Comparison of ENCODE assay signal across 9 mouse cellular contexts in the genomic region with DNA sequence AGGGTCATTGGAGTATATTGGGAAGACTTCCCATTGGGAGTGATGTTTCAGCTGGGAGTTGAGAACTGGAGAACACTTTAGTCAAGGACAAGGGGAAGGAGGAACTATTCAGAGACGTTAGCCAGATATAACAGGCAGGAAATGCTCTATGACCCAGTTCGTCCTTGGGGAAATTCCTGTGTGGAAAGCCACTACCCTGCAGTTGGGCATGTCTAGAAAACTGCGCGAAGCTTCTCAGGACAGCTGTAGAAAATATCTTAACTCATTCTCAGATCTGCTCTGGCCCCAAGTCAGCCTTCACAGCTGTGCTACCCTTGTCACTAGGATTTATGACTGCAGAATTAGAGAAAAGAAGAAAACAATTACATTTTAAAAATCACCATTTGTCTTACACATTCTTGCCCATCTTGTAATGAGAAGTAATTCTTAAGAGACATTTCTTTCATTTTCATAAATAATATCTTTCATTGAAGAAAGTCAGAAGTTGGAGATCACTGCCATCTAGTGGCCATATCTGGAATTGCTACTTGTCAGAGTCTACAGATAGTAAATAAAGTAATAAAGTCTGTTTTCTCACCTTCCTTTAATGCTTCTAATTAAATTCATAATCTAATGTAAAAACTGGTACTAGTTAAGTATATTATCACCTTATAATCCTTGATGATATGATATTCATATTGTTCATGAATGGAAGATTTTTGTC. TPM values are rescaled to one million over a fixed set of nuclear protein-coding genes. Genes with fewer than 3 reads are reported as not detected.
DNase-seq lines count a peak whose midpoint lies in the region; ATAC-seq and TF ChIP-seq lines count a peak whose summit lies in the region.
"Had no signal": no experiment of that assay in that cellular context is flagged by ENCODE, and none has a peak within 500 bp of the region (broad histone marks: within the 10 kb centered on the region; RNA-seq: fewer than 3 reads in every experiment).

No protein-coding gene starts in this region.

- intact Hi-C loops in left cerebral cortex, postnatal 14 days (cut with DNase I) = no loop called here
- intact Hi-C loops in left cerebral cortex, postnatal 25 days (cut with DNase I) = loop anchor here (2.0 to 5.0 kb wide), 4 partner anchors 106 to 301 kb away; a partner anchor contains a TSS

- DNase-seq in left cerebral cortex, postnatal 14 days (ENCODE audit: low spot score in 2 of 2) = peak; percentile 35 to 66
- no peak for DNase-seq in left cerebral cortex, adult 8-10 months (ENCODE audit: low spot score in 2 of 2)
- DNase-seq in ES-E14 (ENCODE audit: low read depth, low spot score) = no peak
- peak; percentile 53 for DNase-seq in brain, embryonic 14.5 days (ENCODE audit: low read depth)
- peak; percentile 19 for DNase-seq in left cerebral cortex, postnatal 25 days (ENCODE audit: low spot score in 2 of 2)
- DNase-seq in skeletal muscle tissue, adult 2 months (ENCODE audit: low read depth, low spot score) = peak; percentile 21

- no peaks in the 10 kb centered on the region for H3K36me3 ChIP-seq in ES-E14 (ENCODE audit: control insufficient read depth, insufficient read depth, low read length, poor library complexity, severe bottlenecking)
- H3K36me3 ChIP-seq in heart, embryonic 16.5 days (ENCODE audit: control insufficient read depth, insufficient read depth) = no peaks in the 10 kb centered on the region
- H3K36me3 ChIP-seq: embryonic facial prominence, embryonic 15.5 days; limb, embryonic 15.5 days had no signal

- no peak for TF ChIP-seq POLR2A in brain, embryonic 14.5 days (IDR thresholded peaks at IDR 0.05; ENCODE audit: borderline replicate concordance, extremely low read depth, insufficient read depth, insufficient read length, poor library complexity, severe bottlenecking)

- no peaks in the 10 kb centered on the region for H3K9me3 ChIP-seq in ES-E14 (ENCODE audit: control insufficient read depth, insufficient read depth, low read depth, low read length)
- H3K9me3 ChIP-seq in heart, embryonic 16.5 days (replicated peaks; ENCODE audit: control insufficient read depth, low read length) = no peaks in the 10 kb centered on the region
- H3K9me3 ChIP-seq: embryonic facial prominence, embryonic 15.5 days; limb, embryonic 15.5 days had no signal

- H3K27me3 ChIP-seq in heart, embryonic 16.5 days (ENCODE audit: control insufficient read depth, insufficient read depth, low read length) = no peaks in the 10 kb centered on the region
- H3K27me3 ChIP-seq: embryonic facial prominence, embryonic 15.5 days had no signal

- H3K4me2 ChIP-seq in heart, embryonic 16.5 days (ENCODE audit: low read depth, low read length) = peak overlapping the region; percentile 29; the same call in 1 of the 2 replicates
- H3K4me2 ChIP-seq: embryonic facial prominence, embryonic 15.5 days; limb, embryonic 15.5 days had no signal

- no peaks in the 10 kb centered on the region for H3K4me1 ChIP-seq in ES-E14 (ENCODE audit: control insufficient read depth in 2 of 2, insufficient read depth in 2 of 2, low read length in 2 of 2, poor library complexity in 1 of 2)
- no peaks in the 10 kb centered on the region for H3K4me1 ChIP-seq in heart, embryonic 16.5 days (ENCODE audit: control insufficient read depth, insufficient read depth, low read length)
- H3K4me1 ChIP-seq: embryonic facial prominence, embryonic 15.5 days; limb, embryonic 15.5 days had no signal

- in situ Hi-C loops in ES-E14 (cut with MboI; ENCODE audit: low sequenced_read_pairs in 2 of 2, unreplicated experiment in 2 of 2) = loop anchor here in 1 of 2 experiments (25.0 kb wide), 1 partner anchor 276 kb away; no protein-coding TSS in a partner anchor

- no peak overlapping the region for H3K9ac ChIP-seq in ES-E14 (ENCODE audit: insufficient read depth, low read depth, low read length, poor library complexity, severe bottlenecking)
- H3K9ac ChIP-seq in heart, embryonic 16.5 days (ENCODE audit: low read length) = no peak overlapping the region
- H3K9ac ChIP-seq: embryonic facial prominence, embryonic 15.5 days; limb, embryonic 15.5 days had no signal

- TF ChIP-seq CTCF in brain, embryonic 14.5 days (IDR thresholded peaks at IDR 0.05; ENCODE audit: borderline replicate concordance, extremely low read depth, insufficient read depth, insufficient read length) = no peak

- no peak overlapping the region for H3K27ac ChIP-seq in ES-E14 (ENCODE audit: insufficient read depth, low read depth, low read length, poor library complexity, severe bottlenecking)
- H3K27ac ChIP-seq in heart, embryonic 16.5 days (ENCODE audit: low read length) = no peak overlapping the region
- H3K27ac ChIP-seq: embryonic facial prominence, embryonic 15.5 days; limb, embryonic 15.5 days had no signal

- no peak overlapping the region for H3K4me3 ChIP-seq in ES-E14 (ENCODE audit: insufficient read depth in 1 of 2, low read depth in 1 of 2, low read length in 2 of 2, poor library complexity in 1 of 2, severe bottlenecking in 1 of 2)
- H3K4me3 ChIP-seq in heart, embryonic 16.5 days (ENCODE audit: low read length) = no peak overlapping the region
- H3K4me3 ChIP-seq: embryonic facial prominence, embryonic 15.5 days; limb, embryonic 15.5 days had no signal

- no peak for ATAC-seq in heart, embryonic 16.5 days (replicated peaks; ENCODE audit: extremely low read depth, insufficient read depth, low FRiP score)

- WGBS in heart, embryonic 16.5 days = 8% methylated on average over 4 of the region's 4 CpGs

TF ChIP-seq in ES-E14, 5 proteins besides CTCF, POLR2A, EP300 and RAD21:
- TF ChIP-seq ZC3H11A (IDR thresholded peaks at IDR 0.05; ENCODE audit: borderline replicate concordance, low read depth, low read length) (peak; percentile 40; the same call in 1 of the 2 replicates), MAFK (IDR thresholded peaks at IDR 0.05; ENCODE audit: insufficient read depth, low read depth, low read length) (no peak), ZNF384 (IDR thresholded peaks at IDR 0.05; ENCODE audit: low read depth, low read length) (no peak)

RNA-seq across cellular contexts. Expression of a gene that starts 51.2 kb away (rescaled TPM):
- total RNA-seq in left cerebral cortex, postnatal 14 days (2021) = not detected
- total RNA-seq in left cerebral cortex, adult 8-10 months (2022) = not detected
- 0.26 and 0.36 TPM in 2 replicates for total RNA-seq in ES-E14 (2012; rRNA removed)
- 0.15 and 0.22 TPM in 2 replicates for polyA plus RNA-seq in brain, embryonic 14.5 days (2012; rRNA removed)
- polyA plus RNA-seq in heart, embryonic 16.5 days (2015; fragmentation: Nextera tagmentation; extraction: Ambion mirVana) = 0.30 TPM in 2 replicates
- not detected for total RNA-seq in left cerebral cortex, postnatal 25 days (2021)

Comparison
In these comparisons a context has a peak if more than half of its experiments do, and no peak if none do; other contexts are left out.
1. DNase-seq: peak in left cerebral cortex, postnatal 14 days (2 of 2), brain, embryonic 14.5 days (single experiment), left cerebral cortex, postnatal 25 days (2 of 2) and skeletal muscle tissue, adult 2 months (single experiment); none in left cerebral cortex, adult 8-10 months (0 of 2) and ES-E14 (single experiment).